Mouse (Mus musculus) frontal cortex, postnatal 14 days (tissue): Measurements from ENCODE around the gene Muc16.

Source experiments
- DNase-seq, 2 experiments: peaks; one replicate each; pipeline ENCODE4 v3.0.0; 2022; ENCODE audit warnings: low spot score in 2 of 2

Gene Muc16

DNA sequence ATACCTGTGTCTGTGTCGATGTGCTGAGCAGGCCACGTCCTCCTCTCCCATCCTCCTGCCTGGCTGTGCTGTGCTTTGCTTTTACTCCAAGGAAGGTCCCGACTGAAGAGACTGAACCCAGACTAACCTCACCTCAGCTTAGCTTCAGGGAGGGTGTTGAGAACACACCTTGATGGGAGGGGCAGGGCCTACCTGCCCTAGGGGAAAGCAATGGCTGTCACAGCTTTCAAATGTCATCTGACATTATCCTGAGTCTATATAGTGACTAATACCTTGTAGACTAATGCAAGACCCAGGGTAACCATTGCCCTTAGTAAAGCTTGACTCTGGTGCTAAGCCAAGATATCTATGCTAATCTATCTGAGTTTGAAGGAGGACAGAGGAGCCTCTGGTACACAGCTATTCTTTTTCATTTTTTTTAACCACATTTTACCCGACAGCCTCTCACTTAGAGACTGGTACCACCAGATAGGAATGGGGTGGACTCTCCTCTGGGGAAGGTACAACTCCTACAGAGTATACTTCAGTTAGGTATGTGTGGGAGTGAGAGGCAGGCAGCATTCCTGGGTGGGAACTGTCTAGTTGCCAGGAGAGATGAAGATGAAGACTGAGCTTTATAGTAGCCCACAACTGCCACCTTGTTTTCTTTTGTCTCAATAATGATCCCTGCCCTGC lies at the start of gene Muc16:
Muc16 (minus strand) TSS at position 51 of the 675 bp plus-strand sequence.
- DNase-seq: no peak

DNA sequence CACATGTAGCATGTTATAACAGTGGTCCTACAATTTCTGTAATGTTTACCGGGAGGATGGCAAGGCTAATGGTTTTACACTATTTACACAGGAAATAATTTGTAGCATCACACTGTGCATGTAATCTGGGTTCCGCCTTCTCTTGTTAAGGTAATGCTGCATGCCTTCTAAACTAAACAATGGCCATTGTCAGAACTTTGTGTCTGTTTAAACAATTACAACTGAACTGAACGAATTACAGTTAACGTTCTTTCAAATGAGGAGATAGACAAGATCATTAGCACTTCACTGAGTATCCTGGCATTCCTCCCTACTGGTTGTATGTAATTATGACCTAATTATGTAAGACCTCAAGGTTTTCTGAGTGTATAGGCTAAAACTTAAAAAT lies 48.4 kb upstream of the Muc16 start:
- no peak for DNase-seq

DNA sequence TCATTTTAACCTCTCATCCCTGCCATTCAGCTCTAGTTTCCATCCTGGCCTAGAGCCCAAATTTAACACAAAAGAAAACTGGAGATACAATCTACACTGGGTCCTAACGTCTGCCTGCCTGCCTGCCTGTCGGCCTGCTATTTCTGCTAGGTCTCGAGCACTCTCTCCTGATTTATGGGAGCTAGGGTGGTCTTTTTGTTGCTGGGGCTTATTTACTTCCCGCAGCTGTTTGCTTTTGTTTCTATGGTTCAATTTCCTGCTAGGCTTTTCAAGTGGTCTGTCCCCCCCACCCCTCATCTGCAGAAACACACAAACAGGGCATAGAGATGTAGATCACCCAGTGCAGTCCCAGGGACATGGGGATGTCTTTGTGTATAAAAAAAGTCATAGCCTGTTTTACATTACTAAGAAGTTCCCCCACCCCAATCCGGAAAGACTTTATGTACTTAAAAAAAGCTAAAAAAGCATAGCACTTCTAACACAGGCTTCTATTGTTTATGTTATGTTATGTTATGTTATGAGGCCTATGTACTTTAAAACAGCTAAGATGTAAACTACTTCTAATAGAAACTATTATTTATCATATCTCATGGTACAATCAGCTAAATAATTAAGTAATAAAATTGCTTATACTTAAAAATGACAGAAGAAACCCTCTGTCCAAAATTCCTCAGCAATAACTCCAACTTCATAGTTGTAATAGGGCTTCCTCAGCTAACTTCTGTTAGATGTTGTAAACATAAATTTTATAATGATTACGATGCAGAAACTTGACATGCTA lies 47.8 kb upstream of the Muc16 start:
- no peak for DNase-seq

DNA sequence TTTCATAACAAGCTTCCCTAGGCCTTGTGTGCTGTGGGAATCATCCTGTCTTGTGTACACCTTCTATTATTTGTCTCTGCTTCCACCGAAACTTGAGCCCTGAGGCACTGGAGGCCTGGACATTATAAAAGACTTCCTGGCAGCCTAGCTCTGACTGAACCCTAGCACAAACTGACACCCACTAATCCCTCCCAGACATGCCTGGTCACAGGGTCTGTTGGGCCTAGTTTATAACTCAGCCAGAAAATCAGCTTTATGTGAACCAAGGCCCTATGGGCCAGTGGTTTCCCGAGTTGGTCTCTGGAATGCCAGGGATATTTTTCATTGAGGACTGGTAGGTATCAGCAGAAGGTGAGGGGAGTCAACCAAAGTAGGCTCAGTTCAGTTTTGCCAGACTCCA lies 46.7 kb upstream of the Muc16 start:
- no peak for DNase-seq

DNA sequence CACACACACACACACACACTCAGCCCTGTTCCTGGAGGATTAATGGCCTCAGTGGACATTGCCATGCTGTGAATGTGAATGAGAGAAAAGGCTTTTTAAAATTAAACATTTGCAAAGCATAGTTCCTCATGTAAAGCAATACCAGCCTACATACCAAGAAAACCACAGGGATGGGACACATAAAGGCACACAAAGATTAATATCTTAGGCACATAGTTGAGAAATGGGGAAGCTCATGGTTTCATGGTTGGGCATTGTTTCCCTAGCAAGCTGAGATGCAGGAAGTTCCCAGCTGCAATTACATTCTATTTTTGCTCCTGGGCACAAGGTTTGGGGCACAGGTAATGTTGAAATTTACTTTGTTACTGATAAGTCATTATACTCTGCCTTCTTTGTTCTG lies 31.3 kb upstream of the Muc16 start:
- no peak for DNase-seq

DNA sequence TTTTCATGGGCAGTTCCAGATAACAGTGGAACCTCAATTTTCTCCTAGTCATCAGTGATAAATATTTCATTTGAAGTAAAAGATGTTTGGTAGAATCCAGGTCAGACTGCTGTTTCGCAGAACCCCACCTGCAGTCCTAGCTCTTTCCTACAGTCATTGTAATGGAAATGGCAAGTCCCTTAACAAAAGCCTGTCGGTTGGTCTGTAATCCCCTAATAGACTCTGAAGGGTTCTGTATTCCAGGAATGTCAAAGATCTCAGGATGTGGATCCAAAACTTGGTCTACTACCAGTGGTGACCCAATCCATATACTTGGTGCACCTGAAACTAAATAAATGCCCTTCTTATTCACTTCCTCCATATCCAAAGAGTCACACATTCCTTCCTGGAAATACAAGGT lies 76.0 kb downstream of the Muc16 start:
- DNase-seq: no peak

DNA sequence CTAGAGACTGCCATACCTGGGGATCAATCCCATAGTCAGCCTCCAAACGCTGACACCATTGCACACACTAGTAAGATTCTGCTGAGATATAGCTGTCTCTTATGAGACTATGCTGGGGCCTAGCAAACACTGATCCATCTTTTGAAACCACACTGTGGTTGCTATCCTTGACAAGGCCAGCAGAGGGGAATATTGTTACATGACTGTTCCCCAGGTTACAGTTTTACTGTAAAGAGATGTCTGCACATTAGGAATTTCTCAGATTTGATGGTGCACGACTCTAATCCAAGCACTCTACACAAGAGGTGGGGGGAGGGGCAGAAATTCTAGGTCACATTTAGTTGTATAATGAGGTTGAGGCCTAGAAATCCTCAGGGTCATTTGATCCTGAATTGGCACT lies 166.2 kb downstream of the Muc16 start:
- peak in 1 of 2 experiments; percentile 13 for DNase-seq

DNA sequence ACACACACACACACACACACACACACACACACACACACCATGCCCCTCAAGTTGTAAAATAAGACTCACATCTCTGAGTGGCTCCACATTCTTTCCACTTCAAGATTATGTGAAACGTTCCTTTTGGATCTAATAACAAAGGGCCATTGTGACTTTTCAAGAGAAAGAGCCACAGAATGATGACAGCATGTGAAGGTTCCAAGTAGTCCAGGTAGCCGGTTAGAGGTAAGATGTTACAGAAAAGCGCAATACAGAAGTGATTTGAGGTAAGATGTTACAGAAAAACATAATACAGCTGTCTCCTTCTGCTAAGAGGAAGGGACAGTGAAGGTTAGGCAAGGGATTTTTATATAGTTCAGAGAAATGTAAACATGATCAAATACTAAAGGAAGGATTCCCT lies 196.2 kb downstream of the Muc16 start, which contains the start of the genes Zfp558 and Mbd3l1:
Zfp558 (minus strand) TSS at position 101 of the 400 bp plus-strand sequence.
Mbd3l1 (plus strand) TSS at position 192 of the 400 bp plus-strand sequence.
- no peak for DNase-seq

DNA sequence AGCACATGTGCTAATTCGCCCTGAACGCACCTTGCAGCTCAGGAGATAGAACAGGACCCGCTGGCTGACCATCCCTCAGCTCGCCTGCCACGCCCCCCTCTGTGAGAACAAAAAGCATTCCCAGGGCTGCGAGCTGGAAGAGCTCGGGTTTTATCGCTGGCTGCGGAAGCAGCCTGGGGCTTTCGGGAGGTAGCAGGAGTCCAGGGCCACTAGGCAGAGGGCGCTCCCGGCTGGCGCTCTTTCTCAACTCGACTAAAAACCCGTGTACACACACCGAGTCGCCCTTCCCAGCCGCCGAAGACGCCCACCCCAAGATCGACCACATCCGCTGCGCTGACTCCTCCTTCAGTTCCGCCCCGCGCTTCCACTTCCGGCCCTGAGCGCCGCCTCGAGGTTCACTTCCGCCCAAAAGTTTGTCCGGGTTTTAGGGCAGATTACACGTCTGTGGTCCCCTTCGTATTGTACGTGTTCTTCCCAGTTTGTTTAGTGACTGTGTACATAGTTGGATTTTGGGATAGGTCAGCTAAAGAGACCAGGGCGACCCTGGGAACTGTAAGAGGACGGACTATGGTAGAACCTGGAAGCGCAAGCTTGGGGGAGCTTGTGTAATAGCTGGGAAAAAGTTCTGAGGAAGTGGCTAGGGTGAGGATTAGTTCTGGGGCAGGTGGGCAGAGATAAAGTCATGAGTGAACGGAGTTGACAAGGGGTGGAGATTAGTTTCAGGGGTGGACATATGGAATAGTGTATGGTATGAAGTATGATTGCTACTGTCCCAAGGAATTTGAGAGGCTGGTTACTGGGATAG lies 200.8 kb downstream of the Muc16 start:
- DNase-seq: peak; percentile 49 to 56

DNA sequence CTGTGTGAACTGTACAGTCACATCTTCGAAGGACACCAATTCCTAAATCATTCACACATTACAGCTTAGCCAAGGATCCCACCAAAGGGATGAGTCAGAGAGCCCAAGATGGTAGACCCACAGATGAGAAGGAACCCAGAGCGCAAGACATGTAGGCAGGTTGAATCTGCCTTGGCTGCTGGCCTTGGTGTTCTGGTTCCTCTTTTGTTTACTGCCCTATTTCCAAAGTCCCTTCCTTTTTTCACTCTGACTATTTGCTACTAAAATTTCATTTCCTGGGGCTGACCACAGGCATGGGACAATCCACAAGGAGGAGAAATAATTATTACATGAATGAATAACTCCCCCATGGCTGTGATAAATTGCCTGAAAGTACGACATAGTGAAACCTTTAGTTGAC lies 206.3 kb downstream of the Muc16 start:
- DNase-seq: no peak

DNA sequence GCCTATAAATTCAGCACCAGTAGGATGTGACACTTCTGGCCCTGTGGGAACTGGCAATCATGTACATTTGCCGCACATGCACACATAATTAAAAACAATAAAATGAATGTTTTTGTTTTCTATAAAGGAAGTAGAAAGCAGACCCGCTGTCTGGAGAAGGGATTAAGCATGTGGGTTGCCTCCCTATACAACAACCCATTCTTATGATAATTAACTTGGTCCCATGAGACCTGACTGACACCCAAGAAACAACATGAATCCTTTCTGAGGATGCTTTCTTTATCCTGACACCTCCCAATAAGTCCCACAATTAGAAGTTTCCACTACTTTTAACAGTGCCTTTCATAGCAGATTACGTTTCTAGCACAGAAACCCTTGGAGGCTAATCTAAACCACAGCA lies 207.0 kb downstream of the Muc16 start:
- no peak for DNase-seq

DNA sequence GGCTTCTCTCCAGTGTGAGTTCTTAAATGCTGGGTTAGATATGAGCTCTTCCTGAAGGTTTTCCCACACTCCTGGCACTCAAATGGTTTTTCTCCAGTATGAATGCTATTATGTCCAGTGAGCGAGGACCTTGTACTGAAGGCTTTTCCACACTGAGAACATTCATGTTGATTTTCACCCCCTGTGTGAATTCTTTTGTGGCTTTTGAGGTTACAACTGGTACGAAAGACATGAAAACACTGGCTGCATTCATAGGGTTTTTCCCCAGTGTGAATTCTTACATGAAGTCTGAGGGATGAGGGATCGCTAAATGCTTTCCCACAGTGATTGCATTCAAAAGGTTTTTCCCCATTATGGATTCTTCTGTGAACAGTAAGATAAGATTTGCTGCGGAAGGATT lies 217.8 kb downstream of the Muc16 start:
- DNase-seq: no peak
